Mouse (Mus musculus) stomach, embryonic 14.5 days (tissue): ENCODE results near the gene Dmrtc2. TPM values are rescaled to one million over a fixed set of nuclear protein-coding genes. Genes with fewer than 3 reads are reported as not detected.

Experiments used
- ATAC-seq: fragments of 200-750 bp; cut with Nextera tagmentation; 2 replicates; pipeline ENCODE4 v1.8.0; 2017; ENCODE audit warnings: low read depth, moderate TSS enrichment; ENCODE audit not compliant: insufficient number of reproducible peaks, insufficient read depth, low FRiP score
- H3K27ac ChIP-seq: fragments of 300-500 bp; sonication (generic); 2 replicates; pipeline ENCODE4 v1.5.1; 2014; ENCODE audit warnings: mild to moderate bottlenecking, low read length, moderate library complexity, mixed read lengths
- H3K27me3 ChIP-seq: fragments of 300-500 bp; sonication (generic); 2 replicates; pipeline ENCODE4 v1.6.1; 2014; ENCODE audit warnings: low read length, control low read depth, mixed read lengths; ENCODE audit not compliant: control insufficient read depth, insufficient read depth
- H3K36me3 ChIP-seq: fragments of 300-500 bp; sonication (generic); 2 replicates; pipeline ENCODE4 v1.6.1; 2014; ENCODE audit warnings: mild to moderate bottlenecking, control low read depth, low read length, moderate library complexity, mixed read lengths; ENCODE audit not compliant: control insufficient read depth, insufficient read depth
- H3K4me1 ChIP-seq: fragments of 300-500 bp; sonication (generic); 2 replicates; pipeline ENCODE4 v1.6.1; 2014; ENCODE audit warnings: low read length, control low read depth, mixed read lengths; ENCODE audit not compliant: control insufficient read depth, insufficient read depth
- H3K4me2 ChIP-seq: fragments of 300-500 bp; sonication (generic); replicated peaks from 2 replicates; pipeline ENCODE4 v1.6.1; 2014; ENCODE audit warnings: low read depth, low read length, control low read depth
- H3K4me3 ChIP-seq: fragments of 300-500 bp; sonication (generic); 2 replicates; pipeline ENCODE4 v1.5.1; 2014; ENCODE audit warnings: low read depth, low read length, control low read depth
- H3K9ac ChIP-seq: fragments of 300-500 bp; sonication (generic); replicated peaks from 2 replicates; pipeline ENCODE4 v1.6.1; 2014; ENCODE audit warnings: low read depth, mild to moderate bottlenecking, control low read depth, low read length, moderate library complexity, mixed read lengths
- H3K9me3 ChIP-seq: fragments of 300-500 bp; sonication (generic); 2 replicates; pipeline ENCODE4 v1.6.1; 2016; ENCODE audit warnings: low read depth, low read length, control low read depth; ENCODE audit not compliant: control insufficient read depth
- WGBS: fragments of 180-500 bp; shearing (Covaris S2); extraction: QIAGEN DNeasy Blood & Tissue Kit; methylation state at CpG from one replicate; pipeline ENCODE4 v1.1.7; 2014; 5-methylcytosine and 5-hydroxymethylcytosine counted together
- polyA plus RNA-seq: library from polyadenylated mRNA; unstranded; fragments of >200 nt; fragmentation: Nextera tagmentation; extraction: Ambion mirVana; gene quantifications from 2 replicates; pipeline ENCODE4 v1.2.1, GENCODE M21; 2014

Gene Dmrtc2
- polyA plus RNA-seq, 1 experiment from 2014 or later = not detected

- Histone ChIP-seq H3K36me3 (peaks cover 24% of the 10 kb centered on the region), H3K9ac (no peak overlapping the region), H3K27me3 (no peaks in the 10 kb centered on the region), H3K27ac (no peak overlapping the region), H3K4me3 (no peak overlapping the region), H3K9me3 (no peaks in the 10 kb centered on the region), H3K4me2 (no peak overlapping the region), H3K4me1 (peaks cover 20% of the 10 kb centered on the region)
- whole genome bisulfite sequencing = 91% methylated on average over 9 of the region's 9 CpGs
- ATAC-seq = no peak
These were observed 12.8 kb downstream of the Dmrtc2 start for GRCm38 (mm10) chr7:24882416-24883199.

GRCm38 (mm10) chr7:24883896-24884692 is 14.2 kb downstream of the Dmrtc2 start, which contains the start of gene Rps19:
Rps19 (plus strand) TSS chr7:24884371.
- Histone ChIP-seq H3K27me3 (no peaks in the 10 kb centered on the region), H3K36me3 (peaks cover 38% of the 10 kb centered on the region), H3K9ac (peak within 1 kb of the TSS; percentile 100), H3K9me3 (no peaks in the 10 kb centered on the region), H3K4me1 (peaks cover 20% of the 10 kb centered on the region), H3K27ac (peak within 1 kb of the TSS; percentile 91), H3K4me2 (peak within 1 kb of the TSS; percentile 85), H3K4me3 (peak within 1 kb of the TSS; percentile 99)
- peak; percentile 92 for ATAC-seq
- under 1% methylated on average over 57 of the region's 57 CpGs for WGBS

DNA sequence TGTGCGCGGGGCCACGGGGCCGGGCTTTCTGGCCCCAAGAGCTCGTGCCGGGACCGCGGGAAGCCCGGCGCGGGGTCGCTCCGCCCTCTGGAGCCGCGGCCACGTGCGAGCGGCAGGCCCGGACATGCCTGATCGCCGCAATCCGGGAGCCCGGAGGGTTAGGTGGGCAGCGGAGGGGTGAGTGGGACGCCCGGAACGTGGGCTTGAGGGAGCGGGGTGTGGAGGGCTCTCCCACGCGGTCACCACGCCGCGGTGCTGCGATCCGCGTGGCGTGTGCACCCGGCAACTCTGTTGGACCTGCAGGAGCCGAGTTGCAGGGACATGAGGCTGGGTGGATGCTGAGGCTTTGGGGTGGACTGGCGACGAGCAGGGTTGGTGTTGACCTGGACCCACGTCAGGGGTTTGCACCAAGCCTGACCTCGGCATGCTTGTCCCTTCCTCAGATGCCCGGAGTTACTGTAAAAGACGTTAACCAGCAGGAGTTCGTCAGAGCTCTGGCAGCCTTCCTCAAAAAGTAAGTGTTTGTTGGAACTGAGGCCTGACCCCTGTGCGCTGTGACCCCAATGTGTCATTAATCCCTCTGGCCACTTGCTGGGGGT is 14.9 kb downstream of the Dmrtc2 start:
- Histone ChIP-seq H3K27me3 (no peaks in the 10 kb centered on the region), H3K36me3 (peaks cover 45% of the 10 kb centered on the region), H3K4me1 (peaks cover 20% of the 10 kb centered on the region), H3K9me3 (no peaks in the 10 kb centered on the region), H3K4me3 (peak overlapping the region; percentile 99), H3K4me2 (peak overlapping the region; percentile 85), H3K9ac (peak overlapping the region; percentile 100), H3K27ac (peak overlapping the region; percentile 91)
- under 1% methylated on average over 47 of the region's 47 CpGs for WGBS
- peak; percentile 4; the same call in 1 of the 2 replicates for ATAC-seq

DNA sequence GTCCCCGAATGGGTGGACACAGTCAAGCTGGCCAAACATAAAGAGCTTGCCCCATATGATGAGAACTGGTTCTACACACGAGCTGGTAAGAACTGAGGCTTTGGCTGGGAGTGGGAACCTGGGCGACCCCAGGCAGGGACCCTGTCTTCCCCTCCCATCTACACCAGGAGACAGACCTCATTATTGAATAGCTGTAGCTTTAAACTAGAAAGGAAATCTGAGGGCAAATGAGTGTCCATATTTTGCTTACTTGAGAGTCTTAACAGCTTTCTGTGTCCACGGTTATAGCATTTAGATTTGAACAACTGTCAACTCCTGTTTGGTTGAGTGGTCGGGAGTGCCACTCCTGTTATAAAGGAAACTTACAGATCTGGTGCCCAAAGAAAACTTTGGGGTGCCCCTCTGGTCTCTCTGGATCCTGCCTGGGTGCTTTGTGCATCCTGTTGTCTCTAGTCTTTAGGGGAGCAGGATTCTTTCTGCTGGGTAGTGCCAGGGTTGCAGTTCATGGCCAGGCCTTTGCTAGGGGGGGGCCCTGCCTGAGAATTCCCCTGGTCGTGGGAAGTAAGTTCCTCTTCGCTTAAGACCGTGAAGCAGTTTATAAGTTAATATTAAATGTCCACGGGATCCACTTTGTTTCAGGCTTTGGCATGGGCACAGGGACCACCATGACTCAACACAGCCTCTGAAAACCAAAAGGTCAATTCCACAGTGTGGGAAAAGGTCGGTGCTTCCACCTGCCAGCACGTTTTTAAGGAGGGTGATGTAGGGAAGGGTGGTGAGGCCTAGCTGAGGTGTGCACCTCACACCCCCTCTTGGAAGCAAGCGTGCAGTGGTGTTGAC is 15.8 kb downstream of the Dmrtc2 start:
- H3K9ac ChIP-seq = peak overlapping the region; percentile 100
- no peaks in the 10 kb centered on the region for H3K27me3 ChIP-seq
- H3K27ac ChIP-seq = no peak overlapping the region; the same call in 1 of the 2 replicates
- peaks cover 52% of the 10 kb centered on the region for H3K36me3 ChIP-seq
- H3K4me2 ChIP-seq = peak overlapping the region; percentile 85
- peaks cover 20% of the 10 kb centered on the region for H3K4me1 ChIP-seq
- H3K9me3 ChIP-seq = no peaks in the 10 kb centered on the region
- peak overlapping the region; percentile 99 for H3K4me3 ChIP-seq
- no peak for ATAC-seq
- 35% methylated on average over 12 of the region's 12 CpGs for WGBS

DNA sequence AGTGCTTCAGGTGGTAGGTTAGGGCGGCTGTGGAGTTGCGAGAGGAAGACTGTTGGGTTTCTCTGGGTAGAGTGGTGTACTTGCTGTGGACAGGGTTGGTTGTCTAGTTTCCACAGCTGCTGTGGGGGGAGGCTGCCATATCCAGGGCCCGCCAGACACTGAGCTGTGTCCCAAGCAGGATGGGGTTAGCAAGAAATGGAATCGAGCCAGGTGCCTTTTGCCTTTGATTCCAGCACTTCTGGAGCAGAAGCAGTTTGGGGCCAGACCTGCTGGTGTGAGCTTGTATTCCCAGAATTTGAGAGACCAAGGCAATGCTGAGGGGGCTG is 16.4 kb downstream of the Dmrtc2 start:
- no peak for ATAC-seq
- Histone ChIP-seq H3K4me3 (peak overlapping the region; percentile 99), H3K4me1 (peaks cover 20% of the 10 kb centered on the region), H3K27ac (no peak overlapping the region), H3K9me3 (no peaks in the 10 kb centered on the region), H3K36me3 (peaks cover 57% of the 10 kb centered on the region), H3K27me3 (no peaks in the 10 kb centered on the region), H3K4me2 (peak overlapping the region; percentile 85), H3K9ac (peak overlapping the region; percentile 100)
- 60% methylated on average over 4 of the region's 4 CpGs for WGBS

DNA sequence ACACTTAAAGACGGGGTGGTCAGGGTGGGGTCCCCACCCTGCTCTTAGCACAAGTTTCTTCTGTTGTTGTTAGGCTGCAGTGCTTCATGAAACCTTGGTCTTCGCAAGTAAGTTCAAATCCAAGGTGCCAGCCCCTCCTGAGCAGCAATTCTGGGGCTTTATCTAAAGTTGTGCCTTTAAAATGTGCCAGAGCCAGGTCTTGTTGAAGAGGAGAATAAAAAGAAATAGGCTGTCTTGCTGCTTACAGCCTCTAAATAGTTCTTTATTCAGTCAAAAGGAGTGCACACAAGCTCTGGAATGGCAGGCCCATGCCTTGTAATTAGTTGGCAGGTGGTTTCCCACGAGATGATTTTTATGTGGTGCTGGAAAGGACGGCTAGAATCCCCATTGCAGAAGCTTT is 17.2 kb downstream of the Dmrtc2 start:
- Histone ChIP-seq H3K36me3 (peaks cover 57% of the 10 kb centered on the region), H3K4me1 (peaks cover 20% of the 10 kb centered on the region), H3K9me3 (no peaks in the 10 kb centered on the region), H3K4me2 (peak overlapping the region; percentile 85), H3K27me3 (no peaks in the 10 kb centered on the region), H3K9ac (peak overlapping the region; percentile 100), H3K27ac (no peak overlapping the region), H3K4me3 (0 out of 2 replicates have a peak overlapping the region, but pooled peaks have one; percentile 99)
- no peak for ATAC-seq
- WGBS = 71% methylated on average over 4 of the region's 4 CpGs

DNA sequence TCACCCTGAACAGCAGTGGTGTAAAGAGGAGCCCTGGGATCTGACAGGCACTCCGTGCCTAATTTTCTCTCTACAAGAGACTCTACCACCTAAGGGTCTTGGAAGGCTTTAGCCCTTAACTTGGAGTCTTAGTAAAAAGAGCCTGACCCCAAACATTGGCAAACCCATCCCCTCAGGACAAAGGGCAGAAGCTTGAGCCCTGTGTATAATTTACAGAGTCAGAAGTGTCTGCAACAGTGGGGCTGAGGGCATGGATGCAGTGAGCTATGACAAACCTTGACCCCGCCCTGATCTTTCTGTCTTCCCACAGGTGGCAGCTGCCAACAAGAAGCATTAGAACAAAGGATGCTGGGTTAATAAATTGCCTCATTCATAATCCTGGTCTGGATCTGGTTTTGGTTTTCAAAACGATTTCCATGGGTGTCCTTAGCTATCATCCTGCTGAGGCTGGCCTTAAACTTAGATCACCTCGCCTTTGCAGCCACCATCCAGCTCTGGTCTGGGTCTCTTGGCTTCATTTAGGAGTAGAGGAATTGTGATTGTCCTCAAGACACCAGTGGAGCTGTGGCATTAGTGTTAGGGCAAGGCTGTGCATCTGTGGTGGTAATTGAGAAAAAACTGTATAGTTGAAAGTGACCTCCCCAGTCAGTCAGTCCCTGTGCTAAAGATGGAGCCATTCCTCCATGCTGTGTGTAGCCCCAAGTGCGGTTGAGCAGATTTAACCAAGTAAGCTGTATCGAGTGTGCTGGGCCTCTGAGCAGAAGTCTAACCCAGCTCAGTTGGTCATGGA is 19.8 kb downstream of the Dmrtc2 start:
- H3K27me3 ChIP-seq = no peaks in the 10 kb centered on the region
- WGBS = 72% methylated on average over 6 of the region's 6 CpGs
- no peak overlapping the region for H3K4me3 ChIP-seq
- no peak overlapping the region for H3K27ac ChIP-seq
- peaks cover 20% of the 10 kb centered on the region for H3K4me1 ChIP-seq
- H3K36me3 ChIP-seq = peaks cover 57% of the 10 kb centered on the region
- no peak overlapping the region for H3K9ac ChIP-seq
- H3K9me3 ChIP-seq = no peaks in the 10 kb centered on the region
- no peak overlapping the region for H3K4me2 ChIP-seq
- no peak for ATAC-seq
